Mouse (Mus musculus) adrenal gland, postnatal 36 days (tissue): Measurements from ENCODE around the gene Cacnb3. TPM values are rescaled to one million over a fixed set of nuclear protein-coding genes. Genes with fewer than 3 reads are reported as not detected.
"Not testable (repeated sequence)": the region's sequence is repeated elsewhere in the genome, so short reads cannot be mapped to it uniquely, and the experiment has no call there.

ENCODE experiments used
- DNase-seq, 2 experiments: peaks; one replicate each; pipeline ENCODE4 v3.0.0; 2021; ENCODE audit warnings: mixed read lengths in 1 of 2
- long read RNA-seq, 2 experiments: library from polyadenylated mRNA; stranded (forward); transcript quantifications; one replicate each; pipeline ENCODE4 v2.0.0; 2021; ENCODE audit warnings: borderline sequencing depth in 2 of 2
- total RNA-seq, 2 experiments: library from RNA; stranded (reverse); gene quantifications; 2 replicates each; pipeline ENCODE4 v1.2.3; 2021

Cacnb3 gene
- total RNA-seq = 10 to 100 TPM; 10.2 to 13.3 TPM
- long read RNA-seq, experiment 1, partial matches to known transcripts = 0 of 8 reads
- long read RNA-seq, experiment 1, other reads (novel, unspliced or antisense) = 8 of 8 reads
- long read RNA-seq, experiment 2, partial matches to known transcripts = 1 of 3 reads
- long read RNA-seq, experiment 2, other reads (novel, unspliced or antisense) = 2 of 3 reads

GRCm38 (mm10) chr15:98630540-98630939 lies at the start of gene Cacnb3:
Gene Cacnb3 (plus strand): TSS chr15:98630840.
- DNase-seq = no peak

GRCm38 (mm10) chr15:98582410-98582809 lies 48.2 kb upstream of the Cacnb3 start:
- DNase-seq = peak in 1 of 2 experiments; percentile 41

- no peak for DNase-seq
These were observed 47.6 kb upstream of the Cacnb3 start for GRCm38 (mm10) chr15:98582996-98583395.

- DNase-seq = no peak
These were observed 45.2 kb upstream of the Cacnb3 start for GRCm38 (mm10) chr15:98585421-98585820.

GRCm38 (mm10) chr15:98586141-98586540 lies 44.5 kb upstream of the Cacnb3 start:
- DNase-seq = not testable (repeated sequence)

GRCm38 (mm10) chr15:98587751-98588150 lies 42.9 kb upstream of the Cacnb3 start:
- no peak for DNase-seq

- no peak for DNase-seq
These were observed 40.9 kb upstream of the Cacnb3 start for GRCm38 (mm10) chr15:98589640-98590336.

GRCm38 (mm10) chr15:98591396-98591795 lies 39.2 kb upstream of the Cacnb3 start:
- DNase-seq = no peak

GRCm38 (mm10) chr15:98594193-98594592 lies 36.4 kb upstream of the Cacnb3 start:
- no peak for DNase-seq

- DNase-seq = no peak
These were observed 35.6 kb upstream of the Cacnb3 start for GRCm38 (mm10) chr15:98595049-98595448.

- DNase-seq = no peak
These were observed 34.0 kb upstream of the Cacnb3 start for GRCm38 (mm10) chr15:98596609-98597008.

GRCm38 (mm10) chr15:98600036-98600709 lies 30.5 kb upstream of the Cacnb3 start:
- no peak for DNase-seq

- DNase-seq = no peak
These were observed 28.8 kb upstream of the Cacnb3 start for GRCm38 (mm10) chr15:98601832-98602190.

GRCm38 (mm10) chr15:98602191-98602881 lies 28.3 kb upstream of the Cacnb3 start:
- peak; percentile 19 to 38 for DNase-seq

- DNase-seq = no peak
These were observed 27.6 kb upstream of the Cacnb3 start for GRCm38 (mm10) chr15:98602921-98603458.

- DNase-seq = no peak
These were observed 26.5 kb upstream of the Cacnb3 start for GRCm38 (mm10) chr15:98604041-98604575.

GRCm38 (mm10) chr15:98606051-98606536 lies 24.5 kb upstream of the Cacnb3 start:
- no peak for DNase-seq

- DNase-seq = no peak
These were observed 23.9 kb upstream of the Cacnb3 start for GRCm38 (mm10) chr15:98606739-98607138.

- peak; percentile 62 to 74 for DNase-seq
These were observed 23.1 kb upstream of the Cacnb3 start for GRCm38 (mm10) chr15:98607557-98607956.

GRCm38 (mm10) chr15:98608058-98608783 lies 22.4 kb upstream of the Cacnb3 start:
- no peak for DNase-seq

- peak in 1 of 2 experiments; percentile 35 for DNase-seq
These were observed 21.8 kb upstream of the Cacnb3 start for GRCm38 (mm10) chr15:98608784-98609250.
